Mouse (Mus musculus): ENCODE measurements around the gene Gm7029.

Gene Gm7029

GRCm38 (mm10) chr17:33914969-33915391 is 41.3 kb downstream of the Gm7029 start:
- no peak for DNase-seq

GRCm38 (mm10) chr17:33915671-33916250 is 42.1 kb downstream of the Gm7029 start, which contains the start of the genes Tapbp and Zbtb22:
Gene Tapbp, plus strand, starts transcription at chr17:33915899.
Gene Zbtb22, plus strand, starts transcription at chr17:33915904.
- peak; percentile 89 to 91 for DNase-seq

- DNase-seq = no peak
Observed at GRCm38 (mm10) chr17:33916294-33916693, 42.7 kb downstream of the Gm7029 start.

DNA sequence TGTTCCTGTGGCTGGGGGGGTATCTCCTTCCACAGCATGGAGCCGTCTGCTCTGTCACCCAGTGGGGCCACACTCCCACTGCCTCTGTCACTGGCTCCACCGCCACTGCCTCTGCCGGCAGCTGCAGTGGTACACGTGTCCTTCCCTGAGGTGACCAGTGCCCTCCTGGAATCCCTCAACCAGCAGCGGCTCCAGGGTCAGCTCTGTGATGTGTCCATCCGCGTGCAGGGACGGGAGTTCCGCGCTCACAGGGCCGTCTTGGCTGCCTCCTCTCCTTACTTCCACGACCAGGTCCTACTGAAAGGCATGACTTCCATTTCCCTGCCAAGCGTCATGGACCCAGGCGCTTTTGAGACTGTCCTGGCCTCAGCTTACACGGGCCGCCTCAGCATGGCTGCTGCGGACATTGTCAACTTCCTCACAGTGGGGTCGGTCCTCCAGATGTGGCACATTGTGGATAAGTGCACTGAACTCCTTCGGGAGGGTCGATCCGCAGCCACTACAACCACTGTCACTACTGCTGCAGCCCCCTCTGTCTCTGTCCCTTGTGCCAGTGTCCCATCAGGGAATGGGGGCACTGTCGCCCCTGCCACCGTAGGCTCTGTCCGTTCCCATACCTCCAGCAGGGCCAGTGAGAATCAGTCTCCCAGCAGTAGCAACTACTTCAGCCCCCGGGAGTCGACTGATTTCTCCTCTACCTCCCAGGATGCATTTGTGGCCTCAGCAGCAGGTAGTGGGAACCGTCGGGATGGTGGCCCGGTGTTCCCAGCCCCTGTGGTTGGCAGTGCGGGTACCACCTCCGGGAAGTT is 43.4 kb downstream of the Gm7029 start:
- no peak for DNase-seq

- no peak for DNase-seq
Observed at GRCm38 (mm10) chr17:33917656-33918292, 44.1 kb downstream of the Gm7029 start.

DNA sequence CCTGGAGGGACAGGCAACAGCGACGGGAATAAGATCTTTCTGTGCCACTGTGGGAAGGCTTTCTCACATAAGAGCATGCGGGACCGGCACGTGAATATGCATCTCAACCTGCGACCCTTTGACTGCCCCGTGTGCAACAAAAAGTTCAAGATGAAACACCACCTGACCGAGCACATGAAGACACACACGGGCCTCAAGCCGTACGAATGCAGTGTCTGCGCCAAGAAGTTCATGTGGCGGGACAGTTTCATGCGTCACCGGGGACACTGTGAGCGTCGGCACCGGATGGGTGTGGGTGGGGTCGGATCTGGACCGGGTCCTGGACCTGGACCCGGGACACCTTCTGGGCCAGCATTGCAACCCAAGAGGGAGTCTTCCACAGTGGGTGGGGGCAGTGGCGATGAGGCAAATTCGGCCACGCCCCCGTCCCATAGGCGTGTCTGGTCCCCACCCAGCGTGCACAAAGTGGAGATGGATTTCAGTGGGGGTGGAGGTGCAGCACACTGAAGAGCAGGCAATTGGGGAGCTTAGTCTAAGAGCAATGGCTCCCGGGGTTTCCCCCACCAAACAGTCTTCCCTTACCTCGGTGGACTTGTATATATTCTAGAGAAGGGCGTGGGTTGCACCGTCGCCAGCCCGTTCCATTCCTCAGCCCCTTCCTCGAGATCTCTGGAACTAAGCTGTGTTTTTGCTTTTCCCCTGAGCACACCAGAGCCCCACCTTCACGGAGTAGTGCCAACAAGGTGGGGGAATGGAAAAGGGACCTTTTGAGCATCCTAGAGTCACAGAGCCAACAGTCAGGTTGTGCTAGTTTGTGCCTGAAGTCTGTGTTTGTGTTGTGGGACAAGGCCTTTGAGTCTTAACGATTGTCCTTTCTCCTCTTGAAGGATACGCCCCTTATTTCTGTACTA is 44.9 kb downstream of the Gm7029 start:
- peak in 1 of 2 experiments; percentile 29 for DNase-seq

DNA sequence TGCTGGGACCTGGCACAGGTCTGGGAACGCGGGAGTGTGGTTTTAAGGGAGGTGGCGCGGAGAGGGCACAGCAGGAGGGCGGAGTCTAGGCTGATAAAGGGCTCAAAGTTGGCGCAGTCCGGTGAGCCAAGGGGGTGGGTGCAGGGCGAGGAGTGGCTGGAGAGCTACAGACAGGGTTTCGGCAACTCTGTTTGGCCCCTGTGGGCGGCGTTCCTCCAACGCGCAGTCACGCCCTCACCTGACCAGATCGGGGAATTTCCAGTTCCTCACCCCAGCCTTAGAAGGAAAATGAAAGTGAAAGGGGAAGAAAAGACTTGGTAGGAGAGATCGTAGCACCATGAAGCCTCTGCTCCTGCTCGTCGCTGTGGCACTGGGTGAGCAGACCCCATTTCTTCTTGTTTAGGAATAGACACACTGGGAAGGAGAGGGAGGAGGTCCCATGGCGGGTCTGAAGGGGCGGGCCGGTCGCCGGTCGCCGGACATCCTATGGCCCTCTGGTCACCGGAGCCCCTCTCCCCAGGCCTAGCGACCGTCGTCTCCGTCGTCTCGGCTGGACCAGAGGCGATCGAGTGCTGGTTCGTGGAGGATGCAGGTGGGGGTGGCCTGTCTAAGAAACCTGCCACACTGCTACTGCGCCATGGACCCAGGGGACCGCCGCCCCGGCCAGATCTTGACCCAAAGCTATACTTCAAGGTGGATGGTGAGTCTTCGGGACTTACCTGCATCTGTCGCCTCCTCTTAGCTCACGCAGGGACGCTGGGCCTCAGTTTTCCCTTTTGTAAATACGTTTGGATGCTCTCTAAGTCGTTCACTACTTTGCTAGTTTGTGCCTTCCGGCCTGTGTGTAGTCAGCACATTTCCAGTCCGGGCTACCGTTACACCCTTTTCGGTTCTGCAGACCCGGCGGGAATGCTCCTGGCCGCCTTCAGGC is 46.0 kb downstream of the Gm7029 start:
- DNase-seq = peak; percentile 89 to 93

- DNase-seq = peak; percentile 90 to 91
Observed at GRCm38 (mm10) chr17:33920282-33921097, 46.9 kb downstream of the Gm7029 start.

DNA sequence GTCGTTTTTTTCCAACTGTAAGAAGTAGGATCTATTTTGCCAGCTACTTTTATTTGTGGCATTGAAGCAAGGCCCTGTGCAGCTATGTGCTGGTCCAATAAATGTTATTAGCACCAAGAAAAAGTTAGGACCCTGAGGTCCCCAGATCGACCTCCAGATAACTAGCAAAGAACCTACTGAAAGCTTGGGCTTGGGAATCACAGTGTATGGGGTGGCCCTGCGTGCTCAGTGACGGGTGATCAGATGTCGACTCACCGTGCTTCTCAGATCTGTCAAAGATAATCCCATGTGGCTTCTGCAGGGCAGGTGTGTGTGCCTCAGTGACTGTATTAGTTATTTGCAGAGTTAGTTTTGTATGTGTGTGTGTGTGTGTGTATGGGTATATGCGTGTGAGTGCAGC is 47.7 kb downstream of the Gm7029 start:
- DNase-seq = no peak
